Mouse (Mus musculus): ENCODE results near the gene Eng.

Eng gene

DNA sequence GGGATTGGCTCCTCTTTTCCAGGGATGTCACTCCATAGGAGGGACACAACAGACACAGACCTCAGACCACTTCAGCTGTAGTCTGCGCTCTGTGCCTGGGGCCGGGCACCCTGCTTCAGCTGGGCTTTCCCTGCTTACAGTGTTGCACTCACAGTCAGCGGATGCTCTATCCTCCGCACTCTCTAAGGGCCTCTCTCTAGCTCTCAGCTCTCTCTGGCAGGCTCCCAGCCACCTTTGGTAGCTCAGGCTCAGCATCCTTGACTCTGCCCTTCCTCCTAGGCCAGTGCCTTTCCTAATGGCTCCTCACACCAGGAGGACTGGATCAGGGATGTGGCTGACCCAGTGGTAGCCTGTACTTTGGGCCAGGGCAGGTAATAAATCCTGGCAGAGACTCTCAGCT is 85.5 kb downstream of the Eng start:
- DNase-seq (ENCODE audit: extremely low read depth, low read depth): no peak

Measured in MEL-GATA-1-ER (cell line).